Mouse (Mus musculus) brown adipose tissue, adult 24 weeks (tissue): ENCODE measurements around the gene Fam241b. TPM values are rescaled to one million over a fixed set of nuclear protein-coding genes. Genes with fewer than 3 reads are reported as not detected.

ENCODE experiments used
- H3K27ac ChIP-seq: fragments of 200-500 bp; replicated peaks from 2 replicates; pipeline ENCODE4 v1.5.1; 2012; ENCODE audit warnings: low read depth, mild to moderate bottlenecking, low read length
- H3K4me1 ChIP-seq: fragments of 200-500 bp; 2 replicates; pipeline ENCODE4 v1.6.1; 2012; ENCODE audit warnings: low read length, mixed read lengths; ENCODE audit not compliant: control insufficient read depth, insufficient read depth, insufficient read length
- H3K4me3 ChIP-seq: fragments of 200-500 bp; 2 replicates; pipeline ENCODE4 v1.5.1; 2012; ENCODE audit warnings: low read depth, mild to moderate bottlenecking, low read length, moderate library complexity; ENCODE audit not compliant: insufficient read depth
- polyA plus RNA-seq: library from polyadenylated mRNA; stranded (reverse); fragments of >200 nt; gene quantifications from 2 replicates; pipeline ENCODE4 v1.2.4, GENCODE M21; 2012; ENCODE audit not compliant: missing spikeins, insufficient read depth, insufficient read length

Gene Fam241b
- polyA plus RNA-seq, 1 experiment, result 6.9 TPM

GRCm38 (mm10) chr10:62147466-62148248, 3.9 kb upstream of the Fam241b start:
- H3K27ac ChIP-seq, result no peak overlapping the region
- no peak overlapping the region for H3K4me3 ChIP-seq
- no peaks in the 10 kb centered on the region for H3K4me1 ChIP-seq

- H3K27ac ChIP-seq, result no peak overlapping the region
- no peaks in the 10 kb centered on the region for H3K4me1 ChIP-seq
- no peak overlapping the region for H3K4me3 ChIP-seq
Observed at GRCm38 (mm10) chr10:62145957-62146356, 2.2 kb upstream of the Fam241b start.

GRCm38 (mm10) chr10:62138040-62138439, 5.7 kb downstream of the Fam241b start:
- Histone ChIP-seq H3K27ac (no peak overlapping the region), H3K4me1 (no peaks in the 10 kb centered on the region), H3K4me3 (no peak overlapping the region)

GRCm38 (mm10) chr10:62137150-62137549, 6.6 kb downstream of the Fam241b start:
- Histone ChIP-seq H3K4me3 (no peak overlapping the region), H3K27ac (no peak overlapping the region)

GRCm38 (mm10) chr10:62135696-62136470, 7.8 kb downstream of the Fam241b start:
- Histone ChIP-seq H3K27ac (no peak overlapping the region), H3K4me1 (no peaks in the 10 kb centered on the region), H3K4me3 (no peak overlapping the region)

More at GRCm38 (mm10) chr10:62137150-62137549, 6.6 kb downstream of the Fam241b start:
- H3K4me1 ChIP-seq, result no peaks in the 10 kb centered on the region

- H3K27ac ChIP-seq, result no peak within 1 kb of the TSS
- no peak within 1 kb of the TSS for H3K4me3 ChIP-seq
- H3K4me1 ChIP-seq, result no peaks in the 10 kb centered on the region
Observed at GRCm38 (mm10) chr10:62132691-62133281, 10.9 kb downstream of the Fam241b start, which contains the start of gene Neurog3. Neurog3 (plus strand) TSS chr10:62133090.

GRCm38 (mm10) chr10:62128316-62128951, 15.3 kb downstream of the Fam241b start:
- no peaks in the 10 kb centered on the region for H3K4me1 ChIP-seq
- no peak overlapping the region for H3K4me3 ChIP-seq
- H3K27ac ChIP-seq, result no peak overlapping the region

- H3K27ac ChIP-seq, result no peak overlapping the region
- H3K4me1 ChIP-seq, result no peaks in the 10 kb centered on the region
- H3K4me3 ChIP-seq, result no peak overlapping the region
Observed at GRCm38 (mm10) chr10:62127711-62128231, 15.9 kb downstream of the Fam241b start.

- Histone ChIP-seq H3K4me3 (no peak overlapping the region), H3K27ac (no peak overlapping the region), H3K4me1 (no peaks in the 10 kb centered on the region)
Observed at GRCm38 (mm10) chr10:62127137-62127536, 16.6 kb downstream of the Fam241b start.

GRCm38 (mm10) chr10:62113865-62114647, 29.7 kb downstream of the Fam241b start:
- Histone ChIP-seq H3K4me1 (0 out of 2 replicates have a peak, but pooled peaks cover 2% of the 10 kb centered on the region), H3K27ac (no peak overlapping the region), H3K4me3 (no peak overlapping the region)

- Histone ChIP-seq H3K4me3 (peak overlapping the region; percentile 55; the same call in 1 of the 2 replicates), H3K4me1 (0 out of 2 replicates have a peak, but pooled peaks cover 2% of the 10 kb centered on the region), H3K27ac (no peak overlapping the region)
Observed at GRCm38 (mm10) chr10:62111207-62111576, 32.5 kb downstream of the Fam241b start.

GRCm38 (mm10) chr10:62110504-62111206, 33.1 kb downstream of the Fam241b start:
- Histone ChIP-seq H3K4me1 (0 out of 2 replicates have a peak, but pooled peaks cover 2% of the 10 kb centered on the region), H3K4me3 (peak overlapping the region; percentile 55), H3K27ac (no peak overlapping the region)

- no peak overlapping the region for H3K4me3 ChIP-seq
- H3K27ac ChIP-seq, result no peak overlapping the region
- 0 out of 2 replicates have a peak, but pooled peaks cover 2% of the 10 kb centered on the region for H3K4me1 ChIP-seq
Observed at GRCm38 (mm10) chr10:62107048-62107447, 36.7 kb downstream of the Fam241b start.
